Mouse (Mus musculus) liver, embryonic 11.5 days (tissue): ENCODE measurements around the gene Fgfr2. TPM values are rescaled to one million over a fixed set of nuclear protein-coding genes. Genes with fewer than 3 reads are reported as not detected.

Source experiments
- ATAC-seq: fragments of 200-750 bp; cut with Nextera tagmentation; replicated peaks from 2 replicates; pipeline ENCODE4 v1.8.0; 2017; ENCODE audit warnings: moderate number of reproducible peaks, mild to moderate bottlenecking, moderate TSS enrichment, moderate library complexity; ENCODE audit not compliant: low FRiP score
- DNase-seq: peaks from one replicate; pipeline ENCODE4 v3.0.0-alpha.2; 2017; ENCODE audit warnings: low spot score
- H3K27ac ChIP-seq: fragments of 300-500 bp; sonication (generic); 2 replicates; pipeline ENCODE4 v1.5.1; 2014; ENCODE audit warnings: mild to moderate bottlenecking, low read depth, low read length, control low read depth
- H3K27me3 ChIP-seq: fragments of 300-500 bp; sonication (generic); replicated peaks from 2 replicates; pipeline ENCODE4 v1.6.1; 2014; ENCODE audit warnings: low read length, mixed read lengths; ENCODE audit not compliant: control insufficient read depth, insufficient read depth
- H3K36me3 ChIP-seq: fragments of 300-500 bp; sonication (generic); 2 replicates; pipeline ENCODE4 v1.6.1; 2014; ENCODE audit warnings: mild to moderate bottlenecking, low read length, moderate library complexity, mixed read lengths; ENCODE audit not compliant: control insufficient read depth, insufficient read depth
- H3K4me1 ChIP-seq: fragments of 300-500 bp; sonication (generic); replicated peaks from 2 replicates; pipeline ENCODE4 v1.6.1; 2014; ENCODE audit warnings: low read length, mixed read lengths; ENCODE audit not compliant: control insufficient read depth, insufficient read depth
- H3K4me2 ChIP-seq: fragments of 300-500 bp; sonication (generic); 2 replicates; pipeline ENCODE4 v1.6.1; 2014; ENCODE audit warnings: mild to moderate bottlenecking, control low read depth, moderate library complexity
- H3K4me3 ChIP-seq: fragments of 300-500 bp; sonication (generic); 2 replicates; pipeline ENCODE4 v1.5.1; 2014; ENCODE audit warnings: low read depth, low read length, control low read depth
- H3K9ac ChIP-seq: fragments of 300-500 bp; sonication (generic); 2 replicates; pipeline ENCODE4 v1.6.1; 2014; ENCODE audit warnings: low read depth, low read length, control low read depth
- H3K9me3 ChIP-seq: fragments of 300-500 bp; sonication (generic); 2 replicates; pipeline ENCODE4 v1.6.1; 2016; ENCODE audit warnings: low read length, inconsistent platforms, mixed read lengths; ENCODE audit not compliant: control insufficient read depth
- WGBS: fragments of 180-500 bp; shearing (Covaris S2); extraction: QIAGEN DNeasy Blood & Tissue Kit; methylation state at CpG from one replicate; pipeline ENCODE4 v1.1.7; 2014; 5-methylcytosine and 5-hydroxymethylcytosine counted together
- polyA plus RNA-seq: library from polyadenylated mRNA; unstranded; fragments of >200 nt; fragmentation: Nextera tagmentation; extraction: Ambion mirVana; gene quantifications from 2 replicates; pipeline ENCODE4 v1.2.1, GENCODE M21; 2014

Gene Fgfr2
- polyA plus RNA-seq, 1 experiment from 2014 or later = 32.6 TPM

DNA sequence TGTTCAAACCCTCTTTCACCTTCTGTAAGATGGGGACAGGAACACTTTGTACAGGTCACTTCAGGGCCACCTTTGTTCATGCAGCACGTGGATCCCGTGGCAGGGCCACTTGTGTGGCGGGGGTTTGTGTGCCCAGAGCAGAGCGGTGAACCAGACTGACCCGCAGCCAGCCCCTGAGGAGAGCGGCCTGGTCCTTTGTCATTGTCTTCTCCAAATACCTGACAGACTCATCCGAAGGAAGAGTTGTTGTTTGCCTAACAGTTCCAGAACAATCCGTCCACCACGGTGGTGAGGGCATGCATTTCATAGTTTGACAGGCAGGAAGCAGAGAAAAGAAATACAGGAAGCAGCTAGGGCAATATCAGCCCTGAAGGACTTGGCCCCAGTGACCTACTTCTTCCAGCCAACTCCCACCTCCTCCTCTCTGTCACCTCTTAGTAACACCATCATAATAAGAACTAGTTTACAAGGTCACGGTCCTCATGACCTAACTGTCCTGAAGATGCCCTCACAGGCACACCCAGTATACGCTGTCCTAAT lies 2365.8 kb downstream of the Fgfr2 start:
- DNase-seq (no peak), ATAC-seq (no peak)
- no peaks in the 10 kb centered on the region for H3K9me3 ChIP-seq
- no peaks in the 10 kb centered on the region for H3K27me3 ChIP-seq
- no peak overlapping the region for H3K4me2 ChIP-seq
- H3K4me1 ChIP-seq = no peaks in the 10 kb centered on the region
- H3K36me3 ChIP-seq = peaks cover 8% of the 10 kb centered on the region
- no peak overlapping the region for H3K27ac ChIP-seq
- 80% methylated on average over 11 of the region's 11 CpGs for WGBS
- H3K9ac ChIP-seq = no peak overlapping the region
- no peak overlapping the region for H3K4me3 ChIP-seq

DNA sequence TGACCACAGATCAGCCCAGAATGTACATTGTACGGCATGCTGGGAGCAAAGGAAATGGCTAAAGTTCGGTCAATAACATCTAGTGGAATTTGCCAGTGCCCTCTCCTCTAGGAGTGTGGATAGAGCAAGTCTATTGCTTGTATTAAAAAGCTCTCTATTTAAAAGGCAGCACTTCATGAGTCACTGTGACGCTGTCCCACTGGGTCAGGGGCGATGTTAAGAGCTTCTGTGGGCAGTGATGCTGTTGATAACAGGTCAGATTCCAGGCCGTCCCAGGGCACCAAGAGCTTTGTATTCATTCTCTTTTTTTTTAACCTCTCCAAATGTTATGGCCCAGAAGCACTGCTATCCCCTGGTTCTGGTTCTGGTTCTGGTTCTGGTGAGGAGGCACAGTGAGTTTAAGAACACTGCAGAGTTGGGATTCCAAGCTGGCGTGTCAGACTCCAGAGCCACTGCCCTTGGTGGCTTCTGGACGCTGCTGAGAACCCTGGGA lies 2366.8 kb downstream of the Fgfr2 start:
- Histone ChIP-seq H3K4me1 (no peaks in the 10 kb centered on the region), H3K4me2 (no peak overlapping the region), H3K4me3 (no peak overlapping the region), H3K9ac (no peak overlapping the region), H3K27me3 (no peaks in the 10 kb centered on the region), H3K27ac (no peak overlapping the region), H3K36me3 (peaks cover 10% of the 10 kb centered on the region), H3K9me3 (no peaks in the 10 kb centered on the region)
- no peak for ATAC-seq
- no peak for DNase-seq
- 72% methylated on average over 7 of the region's 7 CpGs for WGBS

DNA sequence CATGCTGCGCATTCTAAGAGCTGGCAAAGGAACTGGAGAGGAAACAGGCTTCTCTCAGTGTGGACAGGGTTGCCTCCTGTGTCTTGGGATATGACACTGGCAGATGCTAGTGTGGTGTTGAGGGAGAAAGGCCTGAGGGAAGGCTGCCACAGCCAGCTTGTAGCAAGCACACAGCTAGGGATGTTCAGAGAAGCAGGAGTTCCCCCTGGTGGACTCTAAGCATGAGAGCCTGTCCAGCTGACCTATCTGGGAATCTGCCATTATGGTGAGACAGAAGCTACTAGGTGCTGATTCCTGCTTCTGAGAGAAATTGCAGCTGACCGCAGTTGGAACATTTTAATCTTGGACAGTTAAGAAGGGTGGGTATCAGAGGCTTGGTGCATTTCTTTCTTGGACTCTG lies 2368.4 kb downstream of the Fgfr2 start:
- no peak overlapping the region for H3K4me3 ChIP-seq
- H3K27ac ChIP-seq = no peak overlapping the region
- peaks cover 10% of the 10 kb centered on the region for H3K36me3 ChIP-seq
- ATAC-seq (no peak; the same call in 1 of the 2 replicates), DNase-seq (no peak)
- no peak overlapping the region for H3K9ac ChIP-seq
- H3K4me2 ChIP-seq = no peak overlapping the region
- no peaks in the 10 kb centered on the region for H3K27me3 ChIP-seq
- no peaks in the 10 kb centered on the region for H3K9me3 ChIP-seq
- 96% methylated on average over 2 of the region's 2 CpGs for WGBS
- H3K4me1 ChIP-seq = no peaks in the 10 kb centered on the region; the same call in 1 of the 2 replicates

DNA sequence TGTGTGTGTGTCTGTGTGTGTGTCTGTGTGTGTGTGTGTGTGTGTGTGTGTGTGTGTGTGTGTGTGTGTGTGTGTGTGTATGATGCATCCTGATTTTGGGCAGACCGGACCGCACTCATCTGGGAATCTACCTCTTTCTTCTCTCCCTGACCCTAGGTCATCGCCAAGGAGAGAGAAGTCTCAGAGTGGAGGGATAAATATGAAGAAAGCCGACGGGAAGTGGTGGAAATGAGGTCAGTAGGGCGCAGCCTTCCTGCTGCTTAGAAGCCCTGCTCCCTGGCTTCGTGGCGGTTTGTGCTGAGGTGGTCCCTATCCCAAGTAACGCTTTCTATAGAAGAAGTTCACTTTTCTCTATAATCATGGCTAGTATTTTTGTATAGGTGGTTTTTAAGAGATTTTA lies 2371.5 kb downstream of the Fgfr2 start:
- DNase-seq = no peak
- H3K4me2 ChIP-seq = no peak overlapping the region
- H3K36me3 ChIP-seq = peaks cover 2% of the 10 kb centered on the region; the same call in 1 of the 2 replicates
- H3K27me3 ChIP-seq = no peaks in the 10 kb centered on the region
- no peak overlapping the region for H3K9ac ChIP-seq
- H3K9me3 ChIP-seq = no peaks in the 10 kb centered on the region
- 84% methylated on average over 9 of the region's 9 CpGs for WGBS
- no peak for ATAC-seq
- H3K4me3 ChIP-seq = no peak overlapping the region
- H3K4me1 ChIP-seq = no peaks in the 10 kb centered on the region; the same call in 1 of the 2 replicates
- no peak overlapping the region for H3K27ac ChIP-seq

DNA sequence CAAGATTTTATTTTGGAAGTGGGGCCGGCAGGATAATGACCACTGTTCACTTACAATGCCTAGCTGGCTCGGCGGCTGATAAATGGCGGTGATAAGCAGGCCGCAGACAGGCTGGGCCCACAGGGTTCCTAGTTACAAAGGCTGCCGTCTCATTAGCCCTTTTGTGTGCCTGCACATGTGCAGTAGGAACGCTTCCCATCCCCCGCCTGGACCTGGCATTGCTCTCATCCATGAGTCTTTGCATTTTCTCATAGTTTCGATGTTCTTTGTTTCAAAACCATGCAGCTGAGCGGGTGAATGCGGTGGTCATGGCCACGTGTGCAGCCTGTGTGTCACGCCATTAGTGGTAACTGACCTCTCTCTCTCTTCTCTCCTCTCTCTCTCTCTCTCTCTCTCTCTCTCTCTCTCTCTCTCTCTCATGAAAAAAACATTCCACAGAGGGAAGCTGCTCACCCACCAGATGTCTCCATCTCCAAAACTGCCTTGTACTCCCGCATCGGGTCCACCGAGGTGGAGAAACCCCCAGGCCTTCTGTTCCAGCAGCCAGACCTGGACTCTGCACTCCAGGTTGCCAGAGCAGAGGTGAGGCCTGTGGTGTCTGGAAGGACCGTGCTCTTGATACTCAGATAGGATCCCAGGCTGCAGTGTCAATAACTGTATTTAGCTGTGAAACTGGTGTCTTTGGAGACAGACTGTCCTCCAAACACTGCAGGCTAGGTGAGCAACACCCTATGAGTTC lies 2372.2 kb downstream of the Fgfr2 start:
- WGBS = 68% methylated on average over 17 of the region's 17 CpGs
- DNase-seq (no peak), ATAC-seq (no peak)
- Histone ChIP-seq H3K27me3 (no peaks in the 10 kb centered on the region), H3K4me2 (no peak overlapping the region), H3K36me3 (peaks cover 2% of the 10 kb centered on the region; the same call in 1 of the 2 replicates), H3K4me1 (no peaks in the 10 kb centered on the region; the same call in 1 of the 2 replicates), H3K4me3 (no peak overlapping the region), H3K27ac (no peak overlapping the region; the same call in 1 of the 2 replicates), H3K9ac (no peak overlapping the region), H3K9me3 (no peaks in the 10 kb centered on the region)

DNA sequence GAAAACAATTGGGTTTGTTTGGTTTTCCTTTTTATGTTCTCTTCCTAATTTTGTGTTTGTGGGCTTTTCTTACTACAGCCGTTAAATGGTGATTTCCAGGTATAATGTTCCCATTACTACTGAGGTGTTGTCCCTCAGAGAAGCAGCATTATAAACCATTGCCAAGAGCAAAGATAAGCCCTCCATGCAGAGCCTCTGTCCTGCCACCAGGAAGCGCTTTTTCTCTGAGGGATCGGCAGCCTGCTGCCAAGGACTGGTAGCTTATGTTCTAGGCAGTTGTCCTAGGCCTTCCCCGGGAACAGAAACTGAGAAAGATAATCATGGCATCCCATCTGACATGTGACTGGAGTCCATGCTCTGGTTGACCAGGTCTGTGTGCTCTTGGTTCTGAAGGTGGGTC lies 2374.0 kb downstream of the Fgfr2 start:
- Histone ChIP-seq H3K36me3 (peaks cover 4% of the 10 kb centered on the region; the same call in 1 of the 2 replicates), H3K4me2 (no peak overlapping the region), H3K27ac (no peak overlapping the region), H3K4me1 (no peaks in the 10 kb centered on the region; the same call in 1 of the 2 replicates), H3K9me3 (no peaks in the 10 kb centered on the region), H3K9ac (no peak overlapping the region), H3K27me3 (no peaks in the 10 kb centered on the region), H3K4me3 (no peak overlapping the region)
- DNase-seq (no peak), ATAC-seq (no peak)
- WGBS = 87% methylated on average over 4 of the region's 4 CpGs

DNA sequence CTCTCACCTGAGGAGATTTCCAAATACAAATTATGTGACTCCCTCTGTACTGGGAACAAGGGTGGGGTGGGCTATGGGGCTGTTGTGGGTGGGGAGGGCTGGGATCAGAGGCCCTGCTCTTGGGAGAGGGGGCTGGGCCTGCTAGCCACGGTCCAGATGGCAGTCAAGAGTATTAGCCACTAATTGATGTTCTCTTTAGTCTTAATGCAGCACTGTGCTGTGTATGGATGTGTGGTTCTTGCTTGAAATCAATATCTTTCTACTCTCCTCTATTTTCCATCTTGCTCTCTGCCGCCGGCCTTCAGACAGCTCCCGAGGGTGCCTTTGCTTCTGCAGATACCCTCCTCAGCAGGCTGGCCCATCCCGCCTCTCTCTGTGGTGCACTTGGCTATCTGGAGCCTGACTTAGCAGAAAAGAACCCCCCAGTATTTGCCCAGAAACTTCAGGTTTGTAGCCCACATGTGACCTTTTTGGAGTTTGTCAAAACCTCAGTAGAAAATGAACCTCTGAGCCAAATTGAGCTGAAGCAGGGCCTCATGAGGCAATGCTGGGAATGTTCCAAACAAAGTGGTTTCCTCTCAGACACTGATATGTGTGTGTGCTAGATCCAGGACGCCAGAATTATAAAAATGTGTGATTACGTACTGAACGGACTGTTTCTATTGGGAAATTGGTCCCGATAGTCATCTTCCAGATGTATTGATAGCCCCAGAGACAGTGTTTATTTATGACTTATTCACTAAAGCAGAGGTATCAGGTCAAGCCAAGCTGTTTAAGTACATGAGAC lies 2379.7 kb downstream of the Fgfr2 start:
- no peak overlapping the region for H3K4me2 ChIP-seq
- no peaks in the 10 kb centered on the region for H3K9me3 ChIP-seq
- H3K36me3 ChIP-seq = peaks cover 12% of the 10 kb centered on the region
- H3K4me1 ChIP-seq = no peaks in the 10 kb centered on the region
- WGBS = 86% methylated on average over 9 of the region's 9 CpGs
- H3K27me3 ChIP-seq = no peaks in the 10 kb centered on the region
- ATAC-seq (no peak), DNase-seq (no peak)
- no peak overlapping the region for H3K4me3 ChIP-seq
- H3K27ac ChIP-seq = no peak overlapping the region
- H3K9ac ChIP-seq = no peak overlapping the region

DNA sequence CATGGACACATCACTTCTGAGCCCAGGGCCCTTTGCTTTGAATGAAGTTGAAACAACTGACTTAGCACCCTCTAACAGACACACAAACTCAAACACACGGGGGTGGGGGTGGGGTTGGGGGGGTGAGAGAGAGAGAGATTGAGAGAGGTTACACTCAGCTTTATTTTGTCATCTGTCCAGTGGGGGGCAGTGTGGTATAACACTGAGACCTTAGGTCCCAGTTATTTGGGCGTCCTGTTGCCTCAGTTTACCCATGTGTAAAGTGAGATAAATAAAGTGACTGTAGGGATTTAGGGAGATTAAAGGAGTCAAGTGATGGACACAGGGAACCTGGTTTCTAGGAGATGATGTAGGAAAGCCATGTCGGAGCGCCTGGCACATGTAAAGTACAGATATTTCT lies 2382.1 kb downstream of the Fgfr2 start:
- H3K4me1 ChIP-seq = no peaks in the 10 kb centered on the region
- H3K36me3 ChIP-seq = peaks cover 12% of the 10 kb centered on the region
- DNase-seq = no peak
- no peak overlapping the region for H3K27ac ChIP-seq
- no peaks in the 10 kb centered on the region for H3K9me3 ChIP-seq
- H3K4me3 ChIP-seq = no peak overlapping the region
- H3K4me2 ChIP-seq = no peak overlapping the region
- H3K27me3 ChIP-seq = no peaks in the 10 kb centered on the region
- WGBS = 81% methylated on average over 4 of the region's 4 CpGs
- no peak for ATAC-seq
- H3K9ac ChIP-seq = no peak overlapping the region
